Mouse (Mus musculus) ES-E14 (cell line): Measurements from ENCODE around the gene Unc13d.

Experiments used
- CHD2 ChIP-seq: IDR thresholded peaks from 2 replicates; pipeline ENCODE4 v1.6.1; 2014; ENCODE audit warnings: mild to moderate bottlenecking, low read depth, low read length, inconsistent platforms
- MAFK ChIP-seq: IDR thresholded peaks from 2 replicates; pipeline ENCODE4 v1.6.1; 2014; ENCODE audit warnings: mild to moderate bottlenecking, low read depth, low read length, inconsistent platforms; ENCODE audit not compliant: insufficient read depth
- ZC3H11A ChIP-seq: IDR thresholded peaks from 2 replicates; pipeline ENCODE4 v1.6.1; 2012; ENCODE audit warnings: low read depth, mild to moderate bottlenecking, inconsistent platforms, low read length, borderline replicate concordance
- ZNF384 ChIP-seq: IDR thresholded peaks from 2 replicates; pipeline ENCODE4 v1.6.1; 2012; ENCODE audit warnings: low read depth, low read length, inconsistent platforms

GRCm38 (mm10) chr11:116018106-116018505 lies 59.7 kb downstream of the Unc13d start:
- TF ChIP-seq ZNF384 (no peak), ZC3H11A (no peak), MAFK (no peak), CHD2 (no peak)
